Comparison of ENCODE assay signal across 20 mouse cellular contexts in the genomic region with DNA sequence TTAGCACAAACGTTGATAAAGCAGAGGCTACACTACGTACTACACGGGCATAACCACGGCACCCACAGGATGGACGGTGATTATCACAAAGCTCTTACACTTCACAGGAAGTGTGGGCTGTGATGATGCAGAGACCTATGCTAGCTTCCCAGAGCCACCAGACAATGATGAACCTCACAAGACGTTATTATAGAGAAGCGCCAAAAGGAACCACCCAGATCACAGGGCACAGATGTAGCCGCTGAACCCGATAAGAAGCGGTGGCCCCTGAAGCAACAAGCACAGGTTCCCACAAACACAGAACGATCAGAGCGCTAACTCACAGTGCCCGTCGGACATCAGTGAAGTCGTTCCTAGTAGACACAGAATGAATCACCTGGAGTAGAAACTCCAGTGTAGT. TPM values are rescaled to one million over a fixed set of nuclear protein-coding genes. Genes with fewer than 3 reads are reported as not detected.
DNase-seq lines count a peak whose midpoint lies in the region; ATAC-seq lines count a peak whose summit lies in the region.
"Had no signal": no experiment of that assay in that cellular context is flagged by ENCODE, and none has a peak within 500 bp of the region (broad histone marks: within the 10 kb centered on the region; RNA-seq: fewer than 3 reads in every experiment).

No protein-coding gene starts in this region.

- WGBS in liver, embryonic 16.5 days (ENCODE audit: insufficient replicate concordance), result 22% methylated on average over 15 of the region's 15 CpGs
- WGBS in embryonic facial prominence, embryonic 10.5 days, result 93% methylated on average over 15 of the region's 15 CpGs

- peak; percentile 83 for ATAC-seq in activated CD4-positive, CD25-positive, alpha-beta regulatory T cell, adult 4 months
- ATAC-seq in liver, embryonic 16.5 days (ENCODE audit: low read depth), result peak; percentile 86
- ATAC-seq: forebrain, embryonic 13.5 days; hindbrain, postnatal 0 days; midbrain, embryonic 15.5 days had no signal

- DNase-seq in CD4-positive helper T cell, adult 2 months (ENCODE audit: low read depth, low spot score), result peak; percentile 78
- DNase-seq in induced T-regulatory cell, adult 2 months (ENCODE audit: low read depth), result peak; percentile 61
- DNase-seq in embryonic facial prominence, embryonic 10.5 days (ENCODE audit: low spot score), result no peak
- no peak for DNase-seq in left cerebral cortex, adult 11 months (ENCODE audit: low spot score)
- DNase-seq in frontal cortex, postnatal 10 days (ENCODE audit: low spot score in 2 of 2), result no peak
- DNase-seq in frontal cortex, postnatal 25 days (ENCODE audit: low spot score in 2 of 2), result no peak
- DNase-seq: cerebellum, adult 11 months; gastrocnemius, adult 2 months; right cerebral cortex, postnatal 4 days; thymus, postnatal 36 days had no signal

- H3K4me2 ChIP-seq in liver, embryonic 16.5 days (ENCODE audit: low read depth, low read length), result peak overlapping the region; percentile 30
- H3K4me2 ChIP-seq: embryonic facial prominence, embryonic 13.5 days; forebrain, embryonic 13.5 days; heart, embryonic 11.5 days; midbrain, embryonic 15.5 days had no signal

- no peaks in the 10 kb centered on the region for H3K27me3 ChIP-seq in liver, embryonic 16.5 days (ENCODE audit: control insufficient read depth, insufficient read depth, low read depth, low read length)
- no peaks in the 10 kb centered on the region for H3K27me3 ChIP-seq in embryonic facial prominence, embryonic 10.5 days (replicated peaks; ENCODE audit: low read depth, poor library complexity, severe bottlenecking)
- H3K27me3 ChIP-seq: CH12.LX; embryonic facial prominence, embryonic 13.5 days; forebrain, embryonic 13.5 days; midbrain, embryonic 15.5 days had no signal

- H3K4me3 ChIP-seq in liver, embryonic 16.5 days (ENCODE audit: low read depth, low read length), result no peak overlapping the region
- H3K4me3 ChIP-seq in embryonic facial prominence, embryonic 10.5 days, result no peak overlapping the region
- H3K4me3 ChIP-seq: embryonic facial prominence, embryonic 13.5 days; forebrain, embryonic 13.5 days; gastrocnemius, adult 2 months; midbrain, embryonic 15.5 days had no signal

- peak overlapping the region; percentile 45 for H3K27ac ChIP-seq in liver, embryonic 16.5 days (ENCODE audit: low read length)
- no peak overlapping the region for H3K27ac ChIP-seq in embryonic facial prominence, embryonic 10.5 days (replicated peaks)
- H3K27ac ChIP-seq: embryonic facial prominence, embryonic 13.5 days; forebrain, embryonic 13.5 days; gastrocnemius, adult 2 months; hindbrain, postnatal 0 days; kidney, postnatal 0 days; macrophage; midbrain, embryonic 15.5 days had no signal

- H3K9me3 ChIP-seq in liver, embryonic 16.5 days (replicated peaks; ENCODE audit: control insufficient read depth, low read length), result no peaks in the 10 kb centered on the region
- peaks cover 6% of the 10 kb centered on the region; the same call in 1 of the 2 replicates for H3K9me3 ChIP-seq in embryonic facial prominence, embryonic 10.5 days
- H3K9me3 ChIP-seq: embryonic facial prominence, embryonic 13.5 days; forebrain, embryonic 13.5 days; midbrain, embryonic 15.5 days had no signal

- H3K9ac ChIP-seq in liver, embryonic 16.5 days (ENCODE audit: low read depth, low read length), result no peak overlapping the region
- H3K9ac ChIP-seq: embryonic facial prominence, embryonic 13.5 days; forebrain, embryonic 13.5 days; midbrain, embryonic 15.5 days had no signal

- H3K36me3 ChIP-seq in liver, embryonic 16.5 days (ENCODE audit: control insufficient read depth, insufficient read depth), result no peaks in the 10 kb centered on the region
- H3K36me3 ChIP-seq in embryonic facial prominence, embryonic 10.5 days (replicated peaks), result no peaks in the 10 kb centered on the region
- H3K36me3 ChIP-seq: embryonic facial prominence, embryonic 13.5 days; midbrain, embryonic 15.5 days had no signal

- peaks cover 39% of the 10 kb centered on the region for H3K4me1 ChIP-seq in liver, embryonic 16.5 days (ENCODE audit: control insufficient read depth, low read depth, low read length)
- peaks cover 28% of the 10 kb centered on the region for H3K4me1 ChIP-seq in embryonic facial prominence, embryonic 10.5 days
- H3K4me1 ChIP-seq: forebrain, embryonic 13.5 days; midbrain, embryonic 15.5 days had no signal

RNA-seq across cellular contexts. Expression of gene Rab4a, which starts 7.9 kb away (rescaled TPM):
- polyA plus RNA-seq in activated CD4-positive, CD25-positive, alpha-beta regulatory T cell, adult 4 months (2017; shearing (Covaris generic)), result 10 to 100 TPM; 14.2 to 20.3 TPM
- polyA plus RNA-seq in liver, embryonic 16.5 days (2015; fragmentation: Nextera tagmentation; extraction: Ambion mirVana), result 34.8 and 37.8 TPM in 2 replicates
- 56.8 and 58.0 TPM in 2 replicates for polyA plus RNA-seq in embryonic facial prominence, embryonic 10.5 days (2016; fragmentation: Nextera tagmentation; extraction: Ambion mirVana)

Comparison
In these comparisons a context has a peak if more than half of its experiments do, and no peak if none do; other contexts are left out.
1. DNase-seq: peak in CD4-positive helper T cell, adult 2 months (single experiment) and induced T-regulatory cell, adult 2 months (single experiment); none in embryonic facial prominence, embryonic 10.5 days (single experiment), left cerebral cortex, adult 11 months (single experiment), frontal cortex, postnatal 10 days (0 of 2) and frontal cortex, postnatal 25 days (0 of 2).